Mouse (Mus musculus): ENCODE results near the gene Slc6a12. TPM values are rescaled to one million over a fixed set of nuclear protein-coding genes. Genes with fewer than 3 reads are reported as not detected.

Slc6a12 gene
- polyA plus RNA-seq, 1 experiment from 2014 or later = 0.35 TPM

GRCm38 (mm10) chr6:121382071-121382470, 39.2 kb downstream of the Slc6a12 start:
- Histone ChIP-seq H3K27me3 (ENCODE audit: control insufficient read depth, insufficient read depth, low read length) (no peaks in the 10 kb centered on the region; the same call in 1 of the 2 replicates), H3K9ac (ENCODE audit: low read depth, low read length) (no peak overlapping the region), H3K36me3 (ENCODE audit: control insufficient read depth, insufficient read depth, low read length) (no peaks in the 10 kb centered on the region), H3K4me1 (ENCODE audit: control insufficient read depth, insufficient read depth, low read length) (no peaks in the 10 kb centered on the region), H3K4me2 (replicated peaks; ENCODE audit: low read depth, low read length) (no peak overlapping the region), H3K9me3 (ENCODE audit: control insufficient read depth, low read length) (no peaks in the 10 kb centered on the region), H3K4me3 (ENCODE audit: low read length) (no peak overlapping the region), H3K27ac (ENCODE audit: low read depth, low read length) (no peak overlapping the region)
- no peak for ATAC-seq (ENCODE audit: low FRiP score, low TSS enrichment)
- WGBS = 44% methylated on average over 10 of the region's 10 CpGs

- no peak overlapping the region for H3K4me2 ChIP-seq (replicated peaks; ENCODE audit: low read depth, low read length)
- H3K4me1 ChIP-seq (ENCODE audit: control insufficient read depth, insufficient read depth, low read length) = no peaks in the 10 kb centered on the region
- H3K9me3 ChIP-seq (ENCODE audit: control insufficient read depth, low read length) = no peaks in the 10 kb centered on the region
- ATAC-seq (ENCODE audit: low FRiP score, low TSS enrichment) = no peak
- WGBS = 81% methylated on average over 3 of the region's 3 CpGs
- H3K27ac ChIP-seq (ENCODE audit: low read depth, low read length) = no peak overlapping the region
- no peak overlapping the region for H3K9ac ChIP-seq (ENCODE audit: low read depth, low read length)
- no peaks in the 10 kb centered on the region; the same call in 1 of the 2 replicates for H3K27me3 ChIP-seq (ENCODE audit: control insufficient read depth, insufficient read depth, low read length)
- no peak overlapping the region for H3K4me3 ChIP-seq (ENCODE audit: low read length)
- no peaks in the 10 kb centered on the region for H3K36me3 ChIP-seq (ENCODE audit: control insufficient read depth, insufficient read depth, low read length)
These were observed 42.5 kb downstream of the Slc6a12 start for GRCm38 (mm10) chr6:121385397-121385796.

GRCm38 (mm10) chr6:121392610-121393252, 49.9 kb downstream of the Slc6a12 start:
- no peak for ATAC-seq (ENCODE audit: low FRiP score, low TSS enrichment)
- 87% methylated on average over 4 of the region's 4 CpGs for WGBS
- H3K4me2 ChIP-seq (replicated peaks; ENCODE audit: low read depth, low read length) = no peak overlapping the region
- no peaks in the 10 kb centered on the region for H3K36me3 ChIP-seq (ENCODE audit: control insufficient read depth, insufficient read depth, low read length)
- peaks cover 3% of the 10 kb centered on the region; the same call in 1 of the 2 replicates for H3K9me3 ChIP-seq (ENCODE audit: control insufficient read depth, low read length)
- H3K9ac ChIP-seq (ENCODE audit: low read depth, low read length) = no peak overlapping the region
- no peaks in the 10 kb centered on the region for H3K4me1 ChIP-seq (ENCODE audit: control insufficient read depth, insufficient read depth, low read length)
- H3K27me3 ChIP-seq (ENCODE audit: control insufficient read depth, insufficient read depth, low read length) = no peaks in the 10 kb centered on the region
- no peak overlapping the region for H3K4me3 ChIP-seq (ENCODE audit: low read length)
- no peak overlapping the region for H3K27ac ChIP-seq (ENCODE audit: low read depth, low read length)

- Histone ChIP-seq H3K4me1 (ENCODE audit: control insufficient read depth, insufficient read depth, low read length) (no peaks in the 10 kb centered on the region), H3K4me3 (ENCODE audit: low read length) (no peak overlapping the region), H3K4me2 (replicated peaks; ENCODE audit: low read depth, low read length) (no peak overlapping the region), H3K9ac (ENCODE audit: low read depth, low read length) (no peak overlapping the region), H3K27me3 (ENCODE audit: control insufficient read depth, insufficient read depth, low read length) (no peaks in the 10 kb centered on the region), H3K9me3 (ENCODE audit: control insufficient read depth, low read length) (no peaks in the 10 kb centered on the region), H3K36me3 (ENCODE audit: control insufficient read depth, insufficient read depth, low read length) (no peaks in the 10 kb centered on the region), H3K27ac (ENCODE audit: low read depth, low read length) (no peak overlapping the region)
- no peak for ATAC-seq (ENCODE audit: low FRiP score, low TSS enrichment)
- WGBS = 90% methylated on average over 6 of the region's 6 CpGs
These were observed 58.3 kb downstream of the Slc6a12 start for GRCm38 (mm10) chr6:121401140-121401539.

- no peak overlapping the region for H3K4me3 ChIP-seq (ENCODE audit: low read length)
- no peaks in the 10 kb centered on the region for H3K9me3 ChIP-seq (ENCODE audit: control insufficient read depth, low read length)
- 87% methylated on average over 14 of the region's 14 CpGs for WGBS
- H3K4me2 ChIP-seq (replicated peaks; ENCODE audit: low read depth, low read length) = no peak overlapping the region
- no peaks in the 10 kb centered on the region for H3K36me3 ChIP-seq (ENCODE audit: control insufficient read depth, insufficient read depth, low read length)
- no peaks in the 10 kb centered on the region for H3K4me1 ChIP-seq (ENCODE audit: control insufficient read depth, insufficient read depth, low read length)
- ATAC-seq (ENCODE audit: low FRiP score, low TSS enrichment) = no peak
- no peaks in the 10 kb centered on the region for H3K27me3 ChIP-seq (ENCODE audit: control insufficient read depth, insufficient read depth, low read length)
- H3K9ac ChIP-seq (ENCODE audit: low read depth, low read length) = no peak overlapping the region
- no peak overlapping the region for H3K27ac ChIP-seq (ENCODE audit: low read depth, low read length)
These were observed 59.2 kb downstream of the Slc6a12 start for GRCm38 (mm10) chr6:121401826-121402660.

GRCm38 (mm10) chr6:121402661-121403244, 59.9 kb downstream of the Slc6a12 start:
- Histone ChIP-seq H3K4me2 (replicated peaks; ENCODE audit: low read depth, low read length) (no peak overlapping the region), H3K27ac (ENCODE audit: low read depth, low read length) (no peak overlapping the region), H3K27me3 (ENCODE audit: control insufficient read depth, insufficient read depth, low read length) (no peaks in the 10 kb centered on the region), H3K36me3 (ENCODE audit: control insufficient read depth, insufficient read depth, low read length) (no peaks in the 10 kb centered on the region), H3K9me3 (ENCODE audit: control insufficient read depth, low read length) (no peaks in the 10 kb centered on the region), H3K4me1 (ENCODE audit: control insufficient read depth, insufficient read depth, low read length) (no peaks in the 10 kb centered on the region), H3K9ac (ENCODE audit: low read depth, low read length) (no peak overlapping the region), H3K4me3 (ENCODE audit: low read length) (no peak overlapping the region)
- ATAC-seq (ENCODE audit: low FRiP score, low TSS enrichment) = no peak
- 89% methylated on average over 8 of the region's 8 CpGs for WGBS

GRCm38 (mm10) chr6:121405311-121405710, 62.4 kb downstream of the Slc6a12 start:
- Histone ChIP-seq H3K4me1 (ENCODE audit: control insufficient read depth, insufficient read depth, low read length) (no peaks in the 10 kb centered on the region), H3K4me3 (ENCODE audit: low read length) (no peak overlapping the region), H3K27ac (ENCODE audit: low read depth, low read length) (no peak overlapping the region), H3K36me3 (ENCODE audit: control insufficient read depth, insufficient read depth, low read length) (no peaks in the 10 kb centered on the region), H3K4me2 (replicated peaks; ENCODE audit: low read depth, low read length) (no peak overlapping the region), H3K9ac (ENCODE audit: low read depth, low read length) (no peak overlapping the region), H3K9me3 (ENCODE audit: control insufficient read depth, low read length) (no peaks in the 10 kb centered on the region), H3K27me3 (ENCODE audit: control insufficient read depth, insufficient read depth, low read length) (no peaks in the 10 kb centered on the region)
- 89% methylated on average over 8 of the region's 8 CpGs for WGBS
- ATAC-seq (ENCODE audit: low FRiP score, low TSS enrichment) = no peak

GRCm38 (mm10) chr6:121407571-121408011, 64.7 kb downstream of the Slc6a12 start:
- Histone ChIP-seq H3K36me3 (ENCODE audit: control insufficient read depth, insufficient read depth, low read length) (no peaks in the 10 kb centered on the region), H3K27ac (ENCODE audit: low read depth, low read length) (no peak overlapping the region), H3K9ac (ENCODE audit: low read depth, low read length) (no peak overlapping the region), H3K4me3 (ENCODE audit: low read length) (no peak overlapping the region), H3K27me3 (ENCODE audit: control insufficient read depth, insufficient read depth, low read length) (peaks cover 16% of the 10 kb centered on the region), H3K9me3 (ENCODE audit: control insufficient read depth, low read length) (no peaks in the 10 kb centered on the region), H3K4me1 (ENCODE audit: control insufficient read depth, insufficient read depth, low read length) (peaks cover 2% of the 10 kb centered on the region; the same call in 1 of the 2 replicates), H3K4me2 (replicated peaks; ENCODE audit: low read depth, low read length) (no peak overlapping the region)
- ATAC-seq (ENCODE audit: low FRiP score, low TSS enrichment) = no peak
- WGBS = 31% methylated on average over 5 of the region's 5 CpGs

Measured in kidney, embryonic 14.5 days (tissue).